Mouse (Mus musculus) common myeloid progenitor, adult 5-6 weeks (primary cell): ENCODE data around the gene Pip4k2c. TPM values are rescaled to one million over a fixed set of nuclear protein-coding genes. Genes with fewer than 3 reads are reported as not detected.

Source experiments
- ATAC-seq: replicated peaks from 2 replicates; pipeline ENCODE4 v1.8.0; 2016; ENCODE audit warnings: low read depth, mild to moderate bottlenecking, moderate TSS enrichment, inconsistent platforms; ENCODE audit not compliant: poor library complexity, severe bottlenecking
- total RNA-seq: library from RNA; stranded (forward); fragments of 200-1000, 187-1606 nt; gene quantifications from 2 replicates; pipeline ENCODE4 v1.2.3, GENCODE M21; 2017

Gene Pip4k2c
- 15.7 and 18.7 TPM in 2 replicates for total RNA-seq

GRCm38 (mm10) chr10:127211414-127211854 lies at the start of gene Pip4k2c:
Gene Pip4k2c (minus strand): TSS chr10:127211585.
- peak; percentile 87 for ATAC-seq

GRCm38 (mm10) chr10:127258489-127258888 lies 47.1 kb upstream of the Pip4k2c start:
- ATAC-seq: peak; percentile 57

GRCm38 (mm10) chr10:127257790-127258189 lies 46.4 kb upstream of the Pip4k2c start:
- ATAC-seq: no peak

GRCm38 (mm10) chr10:127255625-127256345 lies 44.4 kb upstream of the Pip4k2c start:
- peak; percentile 55; the same call in 1 of the 2 replicates for ATAC-seq

GRCm38 (mm10) chr10:127250810-127251209 lies 39.4 kb upstream of the Pip4k2c start:
- peak; percentile 69; the same call in 1 of the 2 replicates for ATAC-seq

- no peak for ATAC-seq
Measured at GRCm38 (mm10) chr10:127238241-127238824, 26.9 kb upstream of the Pip4k2c start.

GRCm38 (mm10) chr10:127236541-127236940 lies 25.2 kb upstream of the Pip4k2c start:
- no peak for ATAC-seq

GRCm38 (mm10) chr10:127233141-127233540 lies 21.8 kb upstream of the Pip4k2c start:
- no peak for ATAC-seq

- no peak for ATAC-seq
Measured at GRCm38 (mm10) chr10:127231741-127232140, 20.4 kb upstream of the Pip4k2c start.

- peak; percentile 63 for ATAC-seq
Measured at GRCm38 (mm10) chr10:127230693-127231092, 19.3 kb upstream of the Pip4k2c start.

- ATAC-seq: peak; percentile 36; the same call in 1 of the 2 replicates
Measured at GRCm38 (mm10) chr10:127228897-127229296, 17.5 kb upstream of the Pip4k2c start.

GRCm38 (mm10) chr10:127227163-127227562 lies 15.8 kb upstream of the Pip4k2c start:
- ATAC-seq: peak; percentile 31

GRCm38 (mm10) chr10:127226318-127226895 lies 15.0 kb upstream of the Pip4k2c start:
- ATAC-seq: no peak

- peak; percentile 61 for ATAC-seq
Measured at GRCm38 (mm10) chr10:127225732-127226131, 14.3 kb upstream of the Pip4k2c start.

- no peak for ATAC-seq
Measured at GRCm38 (mm10) chr10:127225213-127225612, 13.8 kb upstream of the Pip4k2c start.

GRCm38 (mm10) chr10:127218339-127218738 lies 7.0 kb upstream of the Pip4k2c start:
- ATAC-seq: no peak

- ATAC-seq: no peak
Measured at GRCm38 (mm10) chr10:127217177-127217576, 5.8 kb upstream of the Pip4k2c start.

GRCm38 (mm10) chr10:127216456-127216855 lies 5.1 kb upstream of the Pip4k2c start:
- no peak for ATAC-seq

GRCm38 (mm10) chr10:127214422-127214803 lies 3.0 kb upstream of the Pip4k2c start:
- no peak for ATAC-seq

- ATAC-seq: no peak
Measured at GRCm38 (mm10) chr10:127213704-127214421, 2.5 kb upstream of the Pip4k2c start.
